Mouse (Mus musculus) CH12.LX (cell line): ENCODE results near the gene Dcst1. TPM values are rescaled to one million over a fixed set of nuclear protein-coding genes. Genes with fewer than 3 reads are reported as not detected.
A peak's percentile ranks its signal among the peaks of the same experiment; 100 is the strongest.

ENCODE experiments used
- DNase-seq: peaks from one replicate; pipeline ENCODE4 v3.0.0-alpha.2; 2013; ENCODE audit errors: extremely low read depth
- H3K27ac ChIP-seq: 2 replicates; pipeline ENCODE4 v1.5.1; 2012; ENCODE audit warnings: low read depth, mild to moderate bottlenecking, control low read depth, moderate library complexity; ENCODE audit not compliant: insufficient read depth
- H3K27me3 ChIP-seq: replicated peaks from 2 replicates; pipeline ENCODE3; 2012; ENCODE audit warnings: inconsistent platforms
- H3K36me3 ChIP-seq, 2 experiments: replicated peaks in 1 of 2; 2 replicates each; pipeline versions ENCODE3 to v1.6.1; 2012; ENCODE audit warnings: inconsistent platforms in 1 of 2, low read length in 1 of 2, mild to moderate bottlenecking in 1 of 2, mixed read lengths in 1 of 2, moderate library complexity in 1 of 2; ENCODE audit not compliant: control insufficient read depth in 1 of 2, insufficient read depth in 1 of 2
- H3K4me1 ChIP-seq, 2 experiments: 2 replicates each; pipeline ENCODE4 v1.6.1; 2012; ENCODE audit warnings: inconsistent platforms in 1 of 2, moderate library complexity in 1 of 2; ENCODE audit not compliant: insufficient read depth in 2 of 2, control insufficient read depth in 1 of 2
- H3K4me2 ChIP-seq: 2 replicates; pipeline ENCODE4 v1.6.1; 2012; ENCODE audit warnings: low read depth, mild to moderate bottlenecking, control low read depth; ENCODE audit not compliant: poor library complexity, insufficient read depth, severe bottlenecking
- H3K4me3 ChIP-seq, 3 experiments: fragments of 150-350 bp in 1 of 3; sonication (generic) in 1 of 3; replicated peaks in 1 of 3; 2 replicates each; pipeline versions ENCODE3 to v1.5.1; 2011 to 2012; ENCODE audit warnings: low read depth in 2 of 3, low read length in 2 of 3, mild to moderate bottlenecking in 2 of 3, moderate library complexity in 2 of 3, control low read depth in 1 of 3, improper control_type of control experiment in 1 of 3, inconsistent platforms in 1 of 3, mixed read lengths in 1 of 3; ENCODE audit not compliant: poor library complexity in 1 of 3
- H3K79me2 ChIP-seq: replicated peaks from 2 replicates; pipeline ENCODE4 v1.6.1; 2012; ENCODE audit warnings: mild to moderate bottlenecking, moderate library complexity; ENCODE audit not compliant: control insufficient read depth, poor library complexity, insufficient read depth, severe bottlenecking; ENCODE audit errors: extremely low read depth
- H3K9ac ChIP-seq: 2 replicates; pipeline ENCODE4 v1.6.1; 2012; ENCODE audit warnings: low read depth, mild to moderate bottlenecking, control low read depth, moderate library complexity; ENCODE audit not compliant: insufficient read depth
- H3K9me3 ChIP-seq: replicated peaks from 2 replicates; pipeline ENCODE3; 2012; ENCODE audit warnings: low read length, inconsistent platforms, mixed read lengths
- BHLHE40 ChIP-seq: IDR thresholded peaks from 2 replicates; pipeline ENCODE4 v1.6.1; 2011; ENCODE audit warnings: mild to moderate bottlenecking, low read depth, low read length, improper control_type of control experiment
- CHD1 ChIP-seq: IDR thresholded peaks from 2 replicates; pipeline ENCODE4 v1.6.1; 2012; ENCODE audit warnings: low read depth, low read length, improper control_type of control experiment, inconsistent platforms
- CTCF ChIP-seq, 2 experiments: IDR thresholded peaks in 1 of 2; conservative IDR thresholded peaks in 1 of 2; 2 replicates each; pipeline ENCODE4 v1.5.1; 2011 to 2012; ENCODE audit warnings: low read depth in 2 of 2, low read length in 2 of 2, improper control_type of control experiment in 1 of 2, inconsistent platforms in 1 of 2, mild to moderate bottlenecking in 1 of 2, moderate library complexity in 1 of 2
- ELF1 ChIP-seq: IDR thresholded peaks from 2 replicates; pipeline ENCODE4 v1.6.1; 2014; ENCODE audit warnings: low read depth, mild to moderate bottlenecking, inconsistent platforms, low read length, improper control_type of control experiment
- EP300 ChIP-seq: IDR thresholded peaks from 2 replicates; pipeline ENCODE4 v1.6.1; 2011; ENCODE audit warnings: low read length, improper control_type of control experiment
- ETS1 ChIP-seq: conservative IDR thresholded peaks from 2 replicates; pipeline ENCODE4 v1.6.1; 2012; ENCODE audit warnings: low read depth, mild to moderate bottlenecking, inconsistent platforms, low read length, improper control_type of control experiment, moderate library complexity
- GABPA ChIP-seq: IDR thresholded peaks from 2 replicates; pipeline ENCODE4 v1.6.1; 2012; ENCODE audit warnings: low read depth, low read length, improper control_type of control experiment, inconsistent platforms; ENCODE audit not compliant: insufficient replicate concordance
- HCFC1 ChIP-seq: IDR thresholded peaks from 2 replicates; pipeline ENCODE4 v1.6.1; 2012; ENCODE audit warnings: low read depth, mild to moderate bottlenecking, inconsistent platforms, low read length, improper control_type of control experiment
- IRF4 ChIP-seq: IDR thresholded peaks from 2 replicates; pipeline ENCODE4 v1.6.1; 2014; ENCODE audit warnings: low read depth, mild to moderate bottlenecking, inconsistent platforms, low read length, improper control_type of control experiment
- JUN ChIP-seq: IDR thresholded peaks from 2 replicates; pipeline ENCODE4 v1.6.1; 2011; ENCODE audit warnings: low read depth, mild to moderate bottlenecking, low read length, improper control_type of control experiment, moderate library complexity; ENCODE audit not compliant: insufficient read depth
- JUND ChIP-seq: conservative IDR thresholded peaks from 2 replicates; pipeline ENCODE4 v1.6.1; 2011; ENCODE audit warnings: low read depth, low read length, improper control_type of control experiment
- KAT2A ChIP-seq: IDR thresholded peaks from 2 replicates; pipeline ENCODE4 v1.6.1; 2012; ENCODE audit warnings: low read length, improper control_type of control experiment, inconsistent platforms; ENCODE audit not compliant: insufficient replicate concordance
- MAFK ChIP-seq: IDR thresholded peaks from 2 replicates; pipeline ENCODE4 v1.6.1; 2011; ENCODE audit warnings: low read length, improper control_type of control experiment; ENCODE audit not compliant: insufficient replicate concordance
- MAX ChIP-seq: IDR thresholded peaks from 2 replicates; pipeline ENCODE4 v1.6.1; 2011; ENCODE audit warnings: low read length, improper control_type of control experiment
- MXI1 ChIP-seq: IDR thresholded peaks from 2 replicates; pipeline ENCODE4 v1.6.1; 2011; ENCODE audit warnings: mild to moderate bottlenecking, low read depth, low read length, improper control_type of control experiment
- MYC ChIP-seq: IDR thresholded peaks from 2 replicates; pipeline ENCODE4 v1.6.1; 2011; ENCODE audit warnings: low read depth, mild to moderate bottlenecking, improper control_type of control experiment, low read length
- NRF1 ChIP-seq: IDR thresholded peaks from 2 replicates; pipeline ENCODE4 v1.6.1; 2014; ENCODE audit warnings: low read depth, mild to moderate bottlenecking, inconsistent platforms, low read length, improper control_type of control experiment, moderate library complexity
- PAX5 ChIP-seq: IDR thresholded peaks from 2 replicates; pipeline ENCODE4 v1.6.1; 2012; ENCODE audit warnings: low read length, inconsistent platforms, mixed read lengths
- POLR2AphosphoS2 ChIP-seq: IDR thresholded peaks from 2 replicates; pipeline ENCODE4 v1.6.1; 2011; ENCODE audit warnings: low read depth, low read length, improper control_type of control experiment
- RAD21 ChIP-seq: IDR thresholded peaks from 2 replicates; pipeline ENCODE4 v1.6.1; 2011; ENCODE audit warnings: low read depth, mild to moderate bottlenecking, low read length, improper control_type of control experiment, moderate library complexity
- RCOR1 ChIP-seq: conservative IDR thresholded peaks from 2 replicates; pipeline ENCODE4 v1.6.1; 2012; ENCODE audit warnings: low read depth, mild to moderate bottlenecking, inconsistent platforms, low read length, improper control_type of control experiment
- SIN3A ChIP-seq: IDR thresholded peaks from 2 replicates; pipeline ENCODE4 v1.6.1; 2012; ENCODE audit warnings: low read length, improper control_type of control experiment, inconsistent platforms
- SMC3 ChIP-seq: IDR thresholded peaks from 2 replicates; pipeline ENCODE4 v1.6.1; 2011; ENCODE audit warnings: low read depth, low read length, improper control_type of control experiment
- TBP ChIP-seq: conservative IDR thresholded peaks from 2 replicates; pipeline ENCODE4 v1.6.1; 2011; ENCODE audit warnings: low read depth, low read length, improper control_type of control experiment
- TCF12 ChIP-seq: IDR thresholded peaks from 2 replicates; pipeline ENCODE4 v1.6.1; 2014; ENCODE audit warnings: low read depth, mild to moderate bottlenecking, inconsistent platforms, low read length, improper control_type of control experiment
- ZC3H11A ChIP-seq: IDR thresholded peaks from 2 replicates; pipeline ENCODE4 v1.6.1; 2012; ENCODE audit warnings: low read depth, mild to moderate bottlenecking, inconsistent platforms, low read length, improper control_type of control experiment
- ZKSCAN1 ChIP-seq: IDR thresholded peaks from 2 replicates; pipeline ENCODE4 v1.6.1; 2012; ENCODE audit warnings: low read depth, inconsistent platforms, low read length, improper control_type of control experiment, borderline replicate concordance
- ZMIZ1 ChIP-seq: IDR thresholded peaks from 2 replicates; pipeline ENCODE4 v1.6.1; 2012; ENCODE audit warnings: low read depth, mild to moderate bottlenecking, inconsistent platforms, low read length, improper control_type of control experiment
- ZNF384 ChIP-seq: IDR thresholded peaks from 2 replicates; pipeline ENCODE4 v1.6.1; 2012; ENCODE audit warnings: low read depth, low read length, improper control_type of control experiment, inconsistent platforms
- dilution Hi-C: fragments of 300-500 bp; cut with MboI; formaldehyde crosslinking; loops from 2 replicates; pipeline ENCODE4 v1.14.3; 2020; ENCODE audit warnings: low sequenced_read_pairs; ENCODE audit not compliant: extremely low pct_unique_long_range_greater_than_20kb, extremely low pct_ligation_motif_present
- in situ Hi-C: fragments of 300-500 bp; cut with MboI; formaldehyde crosslinking; loops from 3 replicates; pipeline ENCODE4 v1.14.3; 2019; ENCODE audit warnings: low sequenced_read_pairs, low pct_ligation_motif_present, low pct_unique_long_range_greater_than_20kb, mixed read lengths
- polyA plus RNA-seq: library from polyadenylated mRNA; unstranded; fragments of >175 nt; gene quantifications from 2 replicates; pipeline ENCODE4 v1.2.1, GENCODE M21; 2012; ENCODE audit warnings: low read depth; ENCODE audit not compliant: insufficient read length
- total RNA-seq, 2 experiments: library from RNA; depleted of rRNA; stranded (reverse); fragments of 300-350 nt in 1 of 2; fragments of >200 nt in 1 of 2; gene quantifications; 2 replicates each; pipeline ENCODE4 v1.2.3; 2012 to 2014

Dcst1 gene
- total RNA-seq (2012; rRNA removed) (0.04 and 0.21 TPM in 2 replicates), total RNA-seq (2014; rRNA removed) (not detected in 2 replicates), polyA plus RNA-seq (0.10 and 0.53 TPM in 2 replicates)

DNA sequence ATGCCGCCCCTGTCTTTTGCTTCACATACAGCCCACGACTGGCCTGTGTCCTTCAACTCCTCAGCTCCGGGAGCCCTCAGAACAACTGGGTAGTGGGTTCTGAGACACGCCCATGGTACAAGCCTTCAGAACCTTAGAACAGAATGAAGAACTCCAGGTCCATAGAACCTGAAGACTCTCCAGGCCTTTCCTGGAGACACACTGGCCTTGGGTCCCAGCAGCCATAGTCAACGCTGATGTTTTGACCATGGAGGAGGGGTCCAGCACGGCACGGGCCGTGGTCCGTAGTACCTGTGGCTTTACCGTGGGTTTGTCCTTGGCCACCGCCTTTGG is at the start of gene Dcst1:
TSS of gene Dcst1 (minus strand) at position 101 of the 333 bp plus-strand sequence.
- DNase-seq: no peak
- Histone ChIP-seq H3K27ac (no peak within 1 kb of the TSS), H3K4me3 (no peak within 1 kb of the TSS), H3K36me3 (no peaks in the 10 kb centered on the region), H3K79me2 (no peaks in the 10 kb centered on the region), H3K9ac (no peak within 1 kb of the TSS), H3K9me3 (no peaks in the 10 kb centered on the region), H3K4me1 (no peaks in the 10 kb centered on the region), H3K27me3 (peaks cover 15% of the 10 kb centered on the region), H3K4me2 (no peak within 1 kb of the TSS)
- TF ChIP-seq SIN3A (no peak), JUN (no peak), MAFK (no peak), CHD1 (no peak), CTCF (conservative IDR thresholded peaks at IDR 0.05 in 1 of 2, IDR thresholded peaks at IDR 0.05 in 1 of 2; ENCODE audit: low read depth in 2 of 2, low read length in 2 of 2) (no peak), GABPA (no peak), ZMIZ1 (no peak), ETS1 (no peak)
- in situ Hi-C loops: no loop called here
- dilution Hi-C loops: no loop called here

DNA sequence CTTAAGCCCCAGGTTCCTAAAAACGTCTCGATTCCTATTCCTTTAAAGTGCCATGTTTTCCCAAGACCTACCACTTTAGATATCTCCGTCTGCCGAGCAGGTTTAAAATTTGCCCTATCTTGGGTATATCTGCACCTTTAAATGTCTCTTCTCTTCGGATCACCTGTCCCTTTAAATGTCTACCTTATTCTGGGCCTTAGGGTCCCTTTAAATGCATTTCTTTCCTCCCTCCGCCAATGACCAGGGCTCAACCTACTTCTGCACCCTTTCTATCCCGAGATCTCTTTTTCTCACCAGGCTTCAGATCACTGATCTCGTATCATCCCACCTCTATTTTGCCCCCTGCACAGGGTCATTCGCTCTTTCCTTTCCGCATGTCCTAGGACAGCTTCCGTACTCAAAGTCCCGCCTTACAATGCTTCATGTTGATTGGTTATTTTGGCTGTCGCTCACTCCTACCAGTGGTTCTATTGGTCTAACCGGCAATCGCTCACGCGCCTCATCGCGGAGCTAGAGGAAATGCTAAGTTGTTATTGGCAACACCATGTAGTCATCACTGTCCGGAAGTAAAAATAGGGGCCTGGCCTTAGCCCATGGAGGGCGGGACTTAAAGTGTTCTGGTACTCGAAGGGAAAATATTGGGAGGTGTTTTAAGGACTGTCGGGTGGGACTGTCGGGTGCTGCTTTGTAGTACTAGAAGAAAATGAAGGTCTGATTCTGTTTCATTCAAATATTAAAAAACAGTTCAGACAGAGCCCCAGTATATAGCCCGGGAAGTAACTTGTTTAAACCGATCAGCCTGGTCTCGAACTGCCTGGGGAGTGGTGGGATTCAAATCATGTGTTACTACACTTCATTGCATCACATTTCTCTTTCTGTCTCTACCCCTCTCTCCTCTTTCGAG is 46.7 kb upstream of the Dcst1 start, which contains the start of gene Flad1:
TSS of gene Flad1 (minus strand) at position 381 of the 904 bp plus-strand sequence.
- Histone ChIP-seq H3K27ac (peak within 1 kb of the TSS; percentile 64; the same call in 1 of the 2 replicates), H3K36me3 (peaks cover 48 to 64% of the 10 kb centered on the region in 2 experiments), H3K9me3 (peaks cover 8% of the 10 kb centered on the region), H3K4me1 (peaks cover 8 to 54% of the 10 kb centered on the region in 2 experiments), H3K9ac (peak within 1 kb of the TSS; percentile 69), H3K4me2 (peak within 1 kb of the TSS; percentile 58), H3K79me2 (peaks cover 17% of the 10 kb centered on the region), H3K4me3 (peak within 1 kb of the TSS; percentile 61 to 96 (median 64)), H3K27me3 (no peaks in the 10 kb centered on the region)
- DNase-seq: peak; percentile 100
- in situ Hi-C loops (no loop called here), dilution Hi-C loops (no loop called here)
- TF ChIP-seq CHD1: no peak
- TF ChIP-seq RAD21: no peak
- no peak for TF ChIP-seq BHLHE40
- TF ChIP-seq ZNF384: no peak
- no peak; the same call in 1 of the 2 replicates for TF ChIP-seq RCOR1
- TF ChIP-seq KAT2A: peak; percentile 93
- peak; percentile 98 for TF ChIP-seq ELF1
- no peak for TF ChIP-seq JUND
- no peak for TF ChIP-seq TBP
- no peak for TF ChIP-seq PAX5
- TF ChIP-seq POLR2AphosphoS2: peak; percentile 94
- no peak; the same call in 1 of the 2 replicates for TF ChIP-seq ZMIZ1
- no peak for TF ChIP-seq JUN
- TF ChIP-seq MAFK: no peak
- no peak for TF ChIP-seq ZC3H11A
- TF ChIP-seq TCF12: peak; percentile 52
- TF ChIP-seq MYC: no peak; the same call in 1 of the 2 replicates
- peak; percentile 66 for TF ChIP-seq NRF1
- TF ChIP-seq MAX: no peak
- TF ChIP-seq CTCF (conservative IDR thresholded peaks at IDR 0.05 in 1 of 2, IDR thresholded peaks at IDR 0.05 in 1 of 2; ENCODE audit: low read depth in 2 of 2, low read length in 2 of 2): no peak
- TF ChIP-seq IRF4: peak; percentile 29; the same call in 1 of the 2 replicates
- no peak for TF ChIP-seq ETS1
- peak; percentile 87 for TF ChIP-seq HCFC1
- no peak for TF ChIP-seq EP300
- peak; percentile 98 for TF ChIP-seq SIN3A
- no peak for TF ChIP-seq SMC3
- TF ChIP-seq MXI1: peak; percentile 91
- TF ChIP-seq ZKSCAN1: no peak
